Mouse (Mus musculus): Measurements from ENCODE around the gene Ugt1a8.
"Not testable (repeated sequence)": the region's sequence is repeated elsewhere in the genome, so short reads cannot be mapped to it uniquely, and the experiment has no call there.

Gene Ugt1a8

DNA sequence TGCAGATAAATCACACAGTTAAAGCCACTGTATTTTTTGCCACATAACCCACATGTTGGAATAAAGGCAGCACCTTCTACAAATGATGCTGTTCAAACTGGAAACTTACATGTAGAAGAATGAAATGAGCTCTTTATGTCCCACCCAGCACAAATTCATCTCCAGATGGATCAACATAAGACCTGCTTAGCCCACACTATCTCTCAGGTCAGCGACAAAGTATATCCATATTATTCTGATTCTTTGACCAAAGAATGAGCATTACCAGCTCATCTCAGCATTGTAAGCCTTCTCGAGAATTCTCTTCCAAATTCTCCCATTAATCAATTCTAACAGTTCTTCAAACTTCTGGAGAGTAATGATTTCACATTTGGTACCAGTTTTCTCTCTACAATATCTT lies 134.6 kb downstream of the Ugt1a8 start:
- no peak for DNase-seq (ENCODE audit: low spot score)

DNA sequence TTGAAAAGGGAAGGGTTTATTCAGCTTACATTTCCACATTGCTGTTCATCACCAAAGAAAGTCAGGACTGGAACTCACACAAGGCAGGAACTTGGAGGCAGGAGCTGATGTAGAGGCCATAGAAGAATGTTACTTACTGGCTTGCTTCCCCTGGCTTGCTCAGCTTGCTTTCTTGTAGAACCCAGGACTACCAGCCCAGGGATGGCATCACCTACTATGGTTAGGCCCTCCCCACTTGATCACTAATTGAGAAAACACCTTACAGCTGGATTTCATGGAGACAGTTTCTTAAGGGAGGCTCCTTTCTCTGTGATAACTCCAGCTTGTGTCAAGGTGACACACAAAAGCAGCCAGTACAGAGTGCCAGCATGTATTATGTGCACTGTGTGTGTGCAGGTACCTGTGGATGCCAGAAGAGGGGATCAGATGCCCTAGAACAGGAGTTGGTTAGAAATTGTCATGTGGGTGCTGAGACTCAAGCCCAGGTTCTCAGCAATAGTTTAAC lies 135.4 kb downstream of the Ugt1a8 start:
- DNase-seq (ENCODE audit: low spot score) = not testable (repeated sequence)

DNA sequence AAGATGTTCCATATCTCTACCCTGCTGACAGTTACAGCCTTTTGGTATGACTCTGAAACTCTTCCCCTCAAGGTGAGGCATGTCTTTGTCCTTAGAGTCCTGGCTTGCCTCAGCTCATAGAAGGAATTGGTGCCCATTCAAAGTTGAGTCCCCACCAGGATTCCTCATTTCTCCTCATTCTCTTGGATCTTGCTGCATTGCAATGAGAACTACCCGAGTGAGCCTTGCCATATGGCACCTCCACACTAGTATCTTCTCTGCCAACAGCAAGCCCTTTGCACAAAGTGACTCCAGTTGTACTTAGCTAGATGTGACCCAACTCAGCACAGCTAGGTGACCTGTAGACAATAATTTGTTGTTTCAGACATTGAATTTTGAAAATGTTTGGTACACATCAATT lies 136.0 kb downstream of the Ugt1a8 start:
- DNase-seq (ENCODE audit: low spot score) = no peak

- DNase-seq (ENCODE audit: low spot score) = no peak
These were observed 136.6 kb downstream of the Ugt1a8 start for GRCm38 (mm10) chr1:88224029-88224776.

DNA sequence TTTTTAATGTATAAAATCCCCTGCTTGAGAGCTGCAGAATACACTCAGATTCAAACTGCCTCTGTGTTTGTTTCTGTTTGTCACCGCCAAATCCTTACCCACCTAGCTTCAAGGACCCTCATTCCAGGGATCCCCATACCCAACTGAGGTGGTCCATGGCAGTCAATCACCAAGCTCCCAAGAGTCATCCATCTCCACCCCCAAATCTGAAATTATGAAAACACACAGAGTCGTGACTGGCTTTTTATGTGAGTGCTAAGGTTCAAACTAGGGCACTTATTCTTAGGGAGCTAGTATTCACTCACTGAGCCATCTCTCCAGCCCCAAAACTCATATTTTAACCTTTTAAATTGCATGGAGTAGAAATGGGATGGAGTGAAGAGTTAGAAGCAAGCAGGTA lies 137.7 kb downstream of the Ugt1a8 start:
- not testable (repeated sequence) for DNase-seq (ENCODE audit: low spot score)

GRCm38 (mm10) chr1:88225741-88226140 lies 138.1 kb downstream of the Ugt1a8 start:
- DNase-seq (ENCODE audit: low spot score) = no peak

DNA sequence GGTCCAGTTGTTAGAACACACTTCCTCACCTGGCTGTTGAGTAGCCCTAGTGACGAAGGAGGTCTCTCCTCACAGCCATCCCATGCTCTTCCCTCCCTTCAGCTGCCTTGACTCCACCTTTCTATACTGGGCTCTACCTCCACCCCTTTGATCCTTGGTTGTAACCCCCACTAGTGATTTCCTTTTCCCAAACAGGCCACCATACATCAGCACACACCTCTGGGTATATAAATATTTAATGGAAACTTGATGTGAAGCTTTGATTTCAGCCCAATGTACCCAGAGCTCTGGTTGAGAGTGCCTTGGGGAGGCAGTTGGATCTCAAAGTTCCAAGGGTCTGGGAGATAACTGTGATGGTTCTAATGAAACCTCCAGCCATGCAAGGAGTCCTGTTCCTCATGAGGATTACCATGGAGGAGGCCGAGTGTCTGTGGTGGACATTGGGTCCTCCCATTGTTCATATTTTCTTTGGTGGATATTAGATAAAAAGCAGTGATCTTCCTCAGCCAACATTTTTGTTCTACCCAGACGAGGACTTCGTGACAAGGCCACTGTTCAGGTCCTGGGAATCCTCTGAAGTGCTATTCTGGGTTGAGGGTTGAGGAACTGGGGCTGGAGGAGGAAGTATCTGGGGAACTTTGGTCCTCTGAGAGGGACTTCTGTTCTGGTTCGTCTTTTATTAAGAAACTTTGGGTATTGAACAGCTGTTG lies 139.2 kb downstream of the Ugt1a8 start, which contains the start of gene Mroh2a:
TSS of gene Mroh2a (plus strand) at position 317 of the 710 bp plus-strand sequence.
- DNase-seq (ENCODE audit: low spot score) = peak; percentile 13

GRCm38 (mm10) chr1:88227482-88227881 lies 139.9 kb downstream of the Ugt1a8 start:
- peak; percentile 12 for DNase-seq (ENCODE audit: low spot score)

GRCm38 (mm10) chr1:88228121-88228520 lies 140.5 kb downstream of the Ugt1a8 start:
- peak; percentile 23 for DNase-seq (ENCODE audit: low spot score)

DNA sequence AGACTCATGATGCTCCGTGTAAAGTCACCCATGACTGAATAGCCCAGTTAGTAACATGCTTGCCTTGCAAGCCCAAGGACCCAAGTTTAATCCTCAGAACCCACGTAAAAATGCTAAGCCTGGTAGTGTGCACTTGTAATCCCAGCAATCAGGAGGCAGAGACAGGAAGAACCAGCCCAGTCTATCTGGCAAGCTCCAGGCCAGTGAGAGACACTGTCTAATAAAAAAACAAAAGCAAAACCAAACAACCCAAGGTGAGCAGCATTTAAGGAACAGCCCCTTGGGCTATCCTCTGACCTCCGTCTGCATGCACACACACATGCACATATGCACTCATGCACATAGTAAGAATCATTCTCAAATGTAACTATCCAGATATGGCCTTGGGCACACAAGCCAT lies 142.0 kb downstream of the Ugt1a8 start:
- peak; percentile 11 for DNase-seq (ENCODE audit: low spot score)

DNA sequence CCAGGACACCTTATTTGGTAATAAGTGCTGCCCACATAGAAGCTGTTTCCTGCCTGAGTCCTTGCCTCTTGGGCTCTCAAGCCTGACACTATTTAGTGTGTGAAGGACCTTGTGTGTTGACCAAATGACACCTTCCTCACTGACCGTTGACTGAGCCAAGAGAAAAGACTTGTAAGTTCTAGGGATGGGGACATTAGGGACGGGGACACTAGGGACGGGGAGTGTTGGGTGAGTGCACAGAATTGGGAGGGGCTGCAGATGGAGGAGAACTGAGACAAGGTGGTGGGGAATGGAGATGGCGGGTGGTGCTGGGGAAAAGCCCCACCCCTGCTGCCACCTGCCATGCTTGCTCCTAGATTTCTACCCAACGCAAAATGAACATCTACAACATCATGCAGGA lies 142.4 kb downstream of the Ugt1a8 start:
- DNase-seq (ENCODE audit: low spot score) = peak; percentile 30

DNA sequence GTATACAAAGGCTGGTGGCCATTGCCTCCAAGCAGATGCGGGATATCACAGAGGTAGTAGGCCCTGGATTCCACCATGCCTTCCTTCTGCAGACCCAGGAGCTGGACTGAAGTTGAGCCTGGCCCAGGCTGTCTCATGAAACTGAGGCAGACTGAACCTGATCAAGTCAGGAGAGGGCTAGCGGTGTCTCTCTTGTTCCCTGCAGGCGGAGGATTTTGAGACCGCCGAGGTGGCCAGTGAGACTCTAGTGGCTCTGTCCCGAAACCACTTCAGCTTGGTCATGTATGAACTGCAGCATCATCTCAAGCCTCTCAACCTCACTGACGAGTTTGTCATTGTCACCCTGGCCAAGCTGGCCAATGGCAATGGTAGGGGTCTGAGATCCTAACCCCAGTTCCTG lies 142.8 kb downstream of the Ugt1a8 start:
- peak; percentile 33 for DNase-seq (ENCODE audit: low spot score)

DNA sequence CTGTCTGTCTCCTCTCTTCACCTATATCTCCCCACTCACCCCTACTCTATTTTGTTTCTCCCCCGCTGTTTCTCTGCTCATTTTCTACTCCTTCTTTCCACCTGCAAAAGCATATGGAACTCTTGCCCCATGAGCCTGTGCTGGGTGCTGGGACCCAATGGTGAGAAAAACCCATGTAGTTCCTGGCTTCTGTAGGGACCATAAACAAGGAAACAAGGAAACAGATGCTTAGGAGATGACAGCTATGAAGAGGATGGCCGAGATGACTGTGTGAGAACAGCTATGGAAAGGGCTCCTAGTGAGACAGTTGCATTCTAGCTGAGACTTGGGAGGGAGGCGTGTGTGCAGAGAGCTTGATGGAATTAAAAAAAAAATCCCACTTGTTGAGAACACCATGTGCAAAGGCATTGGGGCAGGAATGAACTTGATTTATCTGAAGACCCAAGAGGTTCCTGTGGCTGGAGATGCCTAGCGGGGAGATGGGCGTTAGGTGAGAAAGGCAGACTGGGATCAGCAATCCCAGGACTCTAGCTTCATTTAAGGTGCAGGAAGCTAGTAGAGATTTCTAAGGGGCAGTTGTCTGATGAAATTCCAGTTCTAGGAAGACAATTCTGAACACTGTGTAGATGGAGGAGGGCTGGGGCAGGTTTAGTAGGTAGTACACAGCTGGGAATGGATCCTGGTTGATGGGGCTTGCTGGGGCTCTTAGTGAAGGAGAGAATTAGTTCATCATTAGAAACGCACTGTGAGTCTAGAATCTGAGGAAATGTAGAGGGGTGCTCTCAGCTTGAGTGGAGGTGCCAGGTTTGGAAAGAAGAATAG lies 143.6 kb downstream of the Ugt1a8 start:
- peak; percentile 12 for DNase-seq (ENCODE audit: low spot score)

- DNase-seq (ENCODE audit: low spot score) = peak; percentile 18
These were observed 144.3 kb downstream of the Ugt1a8 start for GRCm38 (mm10) chr1:88231803-88232499.

GRCm38 (mm10) chr1:88232664-88233380 lies 145.2 kb downstream of the Ugt1a8 start:
- peak; percentile 21 for DNase-seq (ENCODE audit: low spot score)

GRCm38 (mm10) chr1:88233421-88234247 lies 146.0 kb downstream of the Ugt1a8 start:
- peak; percentile 65 for DNase-seq (ENCODE audit: low spot score)

- DNase-seq (ENCODE audit: low spot score) = peak; percentile 11
These were observed 146.6 kb downstream of the Ugt1a8 start for GRCm38 (mm10) chr1:88234248-88234610.

GRCm38 (mm10) chr1:88234646-88235045 lies 147.0 kb downstream of the Ugt1a8 start:
- DNase-seq (ENCODE audit: low spot score) = peak; percentile 30

DNA sequence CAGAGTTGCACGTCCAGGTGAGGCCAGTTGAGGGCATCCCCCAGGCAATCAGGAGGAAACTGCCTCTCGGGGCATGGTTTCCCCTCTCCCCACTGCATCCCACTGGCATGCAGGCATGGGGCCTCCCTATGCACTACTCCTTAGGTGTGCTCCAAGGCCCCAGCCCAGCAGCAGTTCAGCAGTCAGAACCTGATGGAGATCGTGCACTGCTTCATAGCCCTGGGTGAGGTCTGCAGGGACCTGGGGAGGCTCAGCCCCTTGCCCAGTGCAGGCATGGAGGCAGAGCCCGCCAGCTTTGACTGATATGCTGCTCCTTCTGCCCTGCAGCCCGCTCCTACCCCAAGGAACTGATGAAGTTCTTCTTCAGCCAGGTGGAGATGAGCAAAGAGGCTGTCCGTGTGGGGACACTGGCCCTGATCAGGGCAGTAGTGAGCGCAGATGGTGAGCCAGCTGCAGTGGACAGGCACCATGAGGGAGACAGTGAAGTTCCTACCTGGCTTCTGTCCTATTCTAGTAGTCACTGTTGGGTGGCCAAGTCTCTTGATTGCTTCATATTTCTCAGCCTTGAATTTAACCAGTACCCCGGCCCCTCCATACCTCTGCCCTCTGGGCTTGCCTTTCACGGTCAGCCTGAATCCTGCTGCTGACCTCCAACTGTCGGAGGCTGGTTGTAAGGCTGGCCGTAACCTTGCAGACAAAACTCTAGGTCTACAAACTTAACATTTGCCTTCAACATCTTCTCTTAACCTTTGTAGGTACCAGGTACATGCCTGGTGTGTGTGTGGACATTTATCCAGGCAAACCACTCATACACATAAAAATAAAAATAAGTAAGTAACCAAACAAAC lies 147.7 kb downstream of the Ugt1a8 start:
- DNase-seq (ENCODE audit: low spot score) = peak; percentile 35
